Comparison of ENCODE assay signal across 20 mouse cellular contexts in genomic region chr4:70289361-70289760, GRCm38 (mm10).
"Had no signal": no experiment of that assay in that cellular context is flagged by ENCODE, and none has a peak within 500 bp of the region (broad histone marks: within the 10 kb centered on the region; RNA-seq: fewer than 3 reads in every experiment).

No protein-coding gene starts in this region.

- H3K27ac ChIP-seq: kidney, embryonic 15.5 days; limb, embryonic 10.5 days; limb, embryonic 13.5 days; liver, embryonic 12.5 days; liver, embryonic 15.5 days; lung, embryonic 15.5 days; neural tube, embryonic 13.5 days had no signal

- H3K4me1 ChIP-seq: limb, embryonic 10.5 days; liver, embryonic 12.5 days; liver, embryonic 15.5 days; lung, embryonic 15.5 days; megakaryocyte, embryonic 14.5 days; neural tube, embryonic 13.5 days had no signal

- H3K9me3 ChIP-seq: kidney, embryonic 15.5 days; limb, embryonic 10.5 days; limb, embryonic 13.5 days; liver, embryonic 12.5 days; liver, embryonic 15.5 days; lung, embryonic 15.5 days; megakaryocyte, embryonic 14.5 days; neural tube, embryonic 13.5 days had no signal

- H3K9ac ChIP-seq: kidney, embryonic 15.5 days; limb, embryonic 13.5 days; liver, embryonic 12.5 days; liver, embryonic 15.5 days; lung, embryonic 15.5 days; neural tube, embryonic 13.5 days had no signal

- H3K4me2 ChIP-seq: kidney, embryonic 15.5 days; limb, embryonic 13.5 days; liver, embryonic 12.5 days; liver, embryonic 15.5 days; lung, embryonic 15.5 days; midbrain, embryonic 11.5 days; neural tube, embryonic 13.5 days had no signal

- ATAC-seq: liver, embryonic 12.5 days had no signal

- H3K27me3 ChIP-seq: kidney, embryonic 15.5 days; limb, embryonic 13.5 days; liver, embryonic 12.5 days; liver, embryonic 15.5 days; lung, embryonic 15.5 days; megakaryocyte, embryonic 14.5 days; neural tube, embryonic 13.5 days had no signal

- DNase-seq: kidney, adult 11 months; kidney, adult 8-10 months; kidney, postnatal 14 days; kidney, postnatal 4 days; liver; lung, adult 18-20 months; lung, postnatal 10 days; lung, postnatal 36 days; midbrain, embryonic 14.5 days; thymus, adult 18-20 months; thymus, postnatal 36 days had no signal

- H3K4me3 ChIP-seq: kidney, embryonic 15.5 days; limb, embryonic 10.5 days; limb, embryonic 13.5 days; liver, embryonic 12.5 days; liver, embryonic 15.5 days; lung, embryonic 15.5 days; megakaryocyte, embryonic 14.5 days; neural tube, embryonic 13.5 days had no signal
